Mouse (Mus musculus) forebrain, embryonic 16.5 days (tissue): ENCODE data around the gene Nedd9. TPM values are rescaled to one million over a fixed set of nuclear protein-coding genes. Genes with fewer than 3 reads are reported as not detected.
A peak's percentile ranks its signal among the peaks of the same experiment; 100 is the strongest.

Source experiments
- ATAC-seq: fragments of 200-750 bp; cut with Nextera tagmentation; 2 replicates; pipeline ENCODE4 v1.8.0; 2017; ENCODE audit warnings: mild to moderate bottlenecking, moderate library complexity
- H3K27ac ChIP-seq: fragments of 300-500 bp; sonication (generic); 2 replicates; pipeline ENCODE4 v1.5.1; 2014; ENCODE audit warnings: low read length, control low read depth
- H3K27me3 ChIP-seq: fragments of 300-500 bp; sonication (generic); replicated peaks from 2 replicates; pipeline ENCODE4 v1.6.1; 2014; ENCODE audit warnings: low read length; ENCODE audit not compliant: control insufficient read depth, insufficient read depth
- H3K36me3 ChIP-seq: fragments of 300-500 bp; sonication (generic); 2 replicates; pipeline ENCODE4 v1.6.1; 2014; ENCODE audit not compliant: control insufficient read depth, insufficient read depth
- H3K4me1 ChIP-seq: fragments of 300-500 bp; sonication (generic); replicated peaks from 2 replicates; pipeline ENCODE4 v1.6.1; 2014; ENCODE audit warnings: low read length; ENCODE audit not compliant: control insufficient read depth, insufficient read depth
- H3K4me2 ChIP-seq: fragments of 300-500 bp; sonication (generic); 2 replicates; pipeline ENCODE4 v1.6.1; 2014; ENCODE audit warnings: mild to moderate bottlenecking, low read length, control low read depth
- H3K4me3 ChIP-seq: fragments of 300-500 bp; sonication (generic); replicated peaks from 2 replicates; pipeline ENCODE4 v1.5.1; 2014; ENCODE audit warnings: mild to moderate bottlenecking, low read length, control low read depth
- H3K9ac ChIP-seq: fragments of 300-500 bp; sonication (generic); replicated peaks from 2 replicates; pipeline ENCODE4 v1.6.1; 2014; ENCODE audit warnings: low read depth, low read length, control low read depth
- H3K9me3 ChIP-seq: fragments of 300-500 bp; sonication (generic); 2 replicates; pipeline ENCODE4 v1.6.1; 2016; ENCODE audit warnings: low read length; ENCODE audit not compliant: control insufficient read depth
- WGBS: fragments of 180-500 bp; shearing (Covaris S2); extraction: QIAGEN DNeasy Blood & Tissue Kit; methylation state at CpG from one replicate; pipeline ENCODE4 v1.1.7; 2014; 5-methylcytosine and 5-hydroxymethylcytosine counted together
- polyA plus RNA-seq: library from polyadenylated mRNA; unstranded; fragments of >200 nt; fragmentation: Nextera tagmentation; extraction: Ambion mirVana; gene quantifications from 2 replicates; pipeline ENCODE4 v1.2.1, GENCODE M21; 2015

Nedd9 gene
- polyA plus RNA-seq, 1 experiment from 2014 or later = 23.0 TPM

DNA sequence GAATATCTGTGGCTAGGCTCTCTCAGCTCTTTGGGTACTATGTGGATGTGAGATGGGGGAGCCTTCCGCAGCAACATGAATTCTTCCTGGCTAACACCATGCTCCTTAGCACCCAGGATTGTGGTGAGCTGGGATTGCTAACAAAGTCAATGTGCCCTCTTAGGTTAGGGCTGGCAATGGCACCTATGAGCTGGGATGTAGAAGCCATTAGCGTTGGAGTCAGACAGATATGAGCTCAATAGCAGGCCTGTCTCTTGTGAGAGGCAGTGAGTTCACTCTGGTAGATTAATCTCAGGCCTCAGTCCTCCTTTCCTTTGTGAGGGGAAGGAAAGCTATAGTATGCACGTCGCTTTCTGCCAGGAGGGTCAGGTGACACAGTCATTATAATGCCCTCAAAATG lies 157.1 kb downstream of the Nedd9 start:
- Histone ChIP-seq H3K27ac (no peak overlapping the region), H3K36me3 (no peaks in the 10 kb centered on the region), H3K4me3 (no peak overlapping the region), H3K9me3 (no peaks in the 10 kb centered on the region), H3K27me3 (no peaks in the 10 kb centered on the region), H3K4me1 (peaks cover 21% of the 10 kb centered on the region), H3K4me2 (no peak overlapping the region), H3K9ac (no peak overlapping the region)
- no peak for ATAC-seq
- 82% methylated on average over 4 of the region's 4 CpGs for WGBS

DNA sequence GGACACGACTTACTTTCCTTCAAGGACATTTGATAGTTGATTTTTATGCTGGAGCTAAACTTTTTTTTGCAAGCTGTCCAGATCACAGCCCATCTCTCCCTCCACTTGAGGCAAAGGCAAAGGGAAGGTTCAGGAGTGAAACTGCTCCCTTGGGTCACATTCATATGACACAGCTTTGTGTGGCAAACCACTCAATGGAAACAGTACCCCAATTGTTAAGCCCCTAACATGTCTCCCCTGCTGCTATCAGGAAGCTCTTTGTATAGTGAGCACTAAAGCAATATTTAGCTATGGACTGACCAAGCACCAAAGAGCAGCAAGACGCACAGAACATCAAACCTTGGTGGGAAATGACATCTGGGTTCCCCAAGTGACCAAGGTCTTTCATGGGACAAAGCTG lies 158.7 kb downstream of the Nedd9 start:
- Histone ChIP-seq H3K4me1 (peaks cover 14% of the 10 kb centered on the region), H3K27ac (no peak overlapping the region), H3K36me3 (no peaks in the 10 kb centered on the region), H3K27me3 (no peaks in the 10 kb centered on the region), H3K4me2 (no peak overlapping the region), H3K4me3 (no peak overlapping the region), H3K9ac (no peak overlapping the region), H3K9me3 (no peaks in the 10 kb centered on the region)
- 41% methylated on average over 2 of the region's 2 CpGs for WGBS
- no peak for ATAC-seq

DNA sequence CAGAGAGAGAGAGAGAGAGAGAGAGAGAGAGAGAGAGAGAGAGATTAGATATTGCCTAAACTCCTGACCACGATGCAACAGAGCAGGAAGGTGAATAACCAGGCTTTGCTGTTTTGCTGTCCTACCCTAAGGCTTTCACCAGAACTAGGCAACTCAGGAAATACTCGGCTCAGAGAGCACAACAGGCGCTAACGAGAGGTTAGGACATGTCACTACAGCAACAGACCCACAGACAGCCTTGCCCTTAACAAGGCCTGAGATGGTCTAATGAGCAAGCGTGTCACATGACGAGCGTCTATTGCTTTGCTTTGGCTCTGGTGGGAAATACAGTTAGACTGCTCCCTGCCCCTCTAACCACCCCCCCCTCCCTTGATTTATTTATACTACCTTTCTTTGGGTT lies 159.6 kb downstream of the Nedd9 start:
- whole genome bisulfite sequencing = 22% methylated on average over 7 of the region's 7 CpGs
- peaks cover 14% of the 10 kb centered on the region for H3K4me1 ChIP-seq
- H3K4me2 ChIP-seq = no peak overlapping the region
- H3K9me3 ChIP-seq = no peaks in the 10 kb centered on the region
- peak; percentile 41; the same call in 1 of the 2 replicates for ATAC-seq
- H3K27ac ChIP-seq = no peak overlapping the region
- no peak overlapping the region for H3K4me3 ChIP-seq
- no peaks in the 10 kb centered on the region for H3K27me3 ChIP-seq
- H3K36me3 ChIP-seq = no peaks in the 10 kb centered on the region
- no peak overlapping the region for H3K9ac ChIP-seq

DNA sequence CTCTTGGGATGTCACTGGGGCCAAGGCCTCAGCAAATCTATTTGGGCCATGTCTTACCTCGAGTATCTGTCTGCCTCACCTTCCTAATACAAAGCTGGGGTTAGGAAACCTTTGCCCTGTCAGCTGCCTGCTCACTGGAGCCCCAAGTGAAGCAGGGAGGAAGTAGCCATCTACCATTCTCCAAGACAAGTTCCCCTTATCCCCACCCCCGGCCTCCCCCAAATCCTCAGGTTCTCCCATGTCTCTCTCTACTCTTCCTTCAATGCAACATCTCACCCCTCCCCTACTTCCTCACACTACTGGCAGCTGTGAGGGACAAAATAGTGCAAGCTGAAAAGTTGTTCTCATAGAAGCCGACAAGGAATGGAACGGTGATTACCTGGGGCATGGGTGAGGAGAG lies 161.0 kb downstream of the Nedd9 start:
- Histone ChIP-seq H3K4me3 (no peak overlapping the region), H3K36me3 (no peaks in the 10 kb centered on the region), H3K9ac (no peak overlapping the region), H3K27ac (no peak overlapping the region), H3K4me1 (peaks cover 17% of the 10 kb centered on the region), H3K4me2 (no peak overlapping the region), H3K27me3 (no peaks in the 10 kb centered on the region), H3K9me3 (no peaks in the 10 kb centered on the region)
- 92% methylated on average over 4 of the region's 4 CpGs for WGBS
- no peak for ATAC-seq

DNA sequence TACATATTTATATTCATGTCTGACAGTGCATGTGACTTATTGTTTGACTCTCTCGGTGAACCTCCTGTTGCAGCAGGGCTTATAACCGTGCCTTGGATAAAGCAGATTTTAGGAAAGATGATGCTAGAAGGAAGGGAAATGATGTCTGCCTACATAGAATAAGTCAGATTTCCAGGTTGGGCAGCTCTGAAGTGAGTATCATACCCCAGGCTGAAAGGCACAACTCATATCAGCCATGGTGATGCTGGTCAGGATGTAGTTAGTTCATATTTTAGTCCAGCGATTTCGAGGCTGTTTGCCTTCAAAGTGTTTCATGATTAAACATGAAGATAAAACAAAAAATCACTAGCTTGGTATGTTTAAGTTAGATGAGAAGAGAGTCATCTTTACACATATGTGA lies 161.8 kb downstream of the Nedd9 start:
- Histone ChIP-seq H3K36me3 (no peaks in the 10 kb centered on the region), H3K27ac (no peak overlapping the region), H3K4me1 (peaks cover 19% of the 10 kb centered on the region), H3K4me3 (no peak overlapping the region), H3K9me3 (no peaks in the 10 kb centered on the region), H3K9ac (no peak overlapping the region), H3K27me3 (no peaks in the 10 kb centered on the region), H3K4me2 (no peak overlapping the region)
- 89% methylated on average over 4 of the region's 4 CpGs for WGBS
- no peak for ATAC-seq

DNA sequence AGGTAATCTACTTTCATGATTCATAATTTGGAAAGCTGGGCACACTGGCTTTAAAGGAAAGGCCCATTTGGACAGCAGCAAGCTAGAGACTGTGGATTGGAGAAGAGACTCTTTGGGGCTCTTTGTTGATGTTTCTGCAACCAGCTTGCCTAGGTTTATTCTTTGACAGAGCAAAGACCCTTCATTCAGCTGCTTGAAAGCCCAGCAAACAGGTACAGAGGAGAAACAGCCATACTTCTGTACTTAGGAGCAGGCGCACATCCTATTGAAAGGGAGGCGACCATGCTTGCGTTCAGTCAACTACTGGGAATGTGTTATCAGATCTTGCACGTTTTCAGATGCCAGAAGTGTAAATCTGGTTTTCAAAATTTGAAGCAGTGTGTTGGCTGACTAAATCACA lies 162.5 kb downstream of the Nedd9 start:
- no peaks in the 10 kb centered on the region for H3K36me3 ChIP-seq
- H3K9ac ChIP-seq = no peak overlapping the region
- no peaks in the 10 kb centered on the region for H3K27me3 ChIP-seq
- ATAC-seq = no peak
- WGBS = 78% methylated on average over 4 of the region's 4 CpGs
- no peak overlapping the region for H3K27ac ChIP-seq
- H3K4me1 ChIP-seq = peaks cover 19% of the 10 kb centered on the region
- no peak overlapping the region for H3K4me2 ChIP-seq
- no peak overlapping the region for H3K4me3 ChIP-seq
- H3K9me3 ChIP-seq = no peaks in the 10 kb centered on the region

DNA sequence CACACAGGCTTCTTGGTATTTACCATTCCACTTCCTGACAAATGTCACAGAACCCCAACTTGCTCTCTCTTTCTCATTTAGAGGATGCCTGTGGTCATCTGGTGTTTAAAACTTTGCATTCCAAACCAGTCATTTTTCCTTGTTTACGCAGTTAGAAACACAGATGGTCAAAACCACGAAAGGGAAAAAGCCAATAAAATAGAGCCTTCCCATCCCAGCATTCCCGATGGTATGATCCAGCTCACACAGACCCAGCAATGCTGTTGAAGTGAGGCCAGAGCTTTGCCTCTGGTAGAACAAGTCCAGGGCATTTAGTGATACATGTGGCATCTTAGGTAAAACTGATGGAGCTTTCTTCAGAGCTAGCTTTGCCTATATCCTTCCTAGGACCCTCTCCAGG lies 165.7 kb downstream of the Nedd9 start:
- H3K4me2 ChIP-seq = no peak overlapping the region
- ATAC-seq = no peak
- H3K9ac ChIP-seq = no peak overlapping the region
- WGBS = 65% methylated on average over 3 of the region's 3 CpGs
- H3K27me3 ChIP-seq = no peaks in the 10 kb centered on the region
- peaks cover 8% of the 10 kb centered on the region for H3K36me3 ChIP-seq
- H3K4me3 ChIP-seq = no peak overlapping the region
- H3K4me1 ChIP-seq = peaks cover 8% of the 10 kb centered on the region
- H3K9me3 ChIP-seq = no peaks in the 10 kb centered on the region
- peak overlapping the region; percentile 69 for H3K27ac ChIP-seq

DNA sequence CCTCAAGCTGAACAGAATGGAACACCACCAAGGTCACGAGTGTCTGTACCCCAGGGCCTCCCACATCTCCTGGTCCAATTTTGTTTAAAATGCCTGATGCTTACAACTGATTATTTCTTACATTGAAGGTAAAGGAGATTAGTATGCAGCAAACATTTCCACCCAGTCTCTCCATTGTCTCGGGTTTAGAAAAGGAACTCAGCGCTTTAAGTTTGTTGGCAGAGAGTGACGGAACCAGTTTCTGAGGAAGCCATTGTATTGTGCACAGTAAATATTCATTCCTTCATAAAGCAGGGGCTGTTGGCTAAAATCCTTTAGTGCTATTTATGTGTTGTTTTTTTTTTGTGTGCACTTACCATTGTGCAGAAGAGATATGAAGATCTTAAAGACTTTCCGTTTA lies 166.4 kb downstream of the Nedd9 start:
- Histone ChIP-seq H3K36me3 (peaks cover 15% of the 10 kb centered on the region), H3K4me2 (no peak overlapping the region), H3K4me3 (no peak overlapping the region), H3K27me3 (no peaks in the 10 kb centered on the region), H3K27ac (peak overlapping the region; percentile 49), H3K4me1 (peaks cover 8% of the 10 kb centered on the region), H3K9me3 (no peaks in the 10 kb centered on the region), H3K9ac (no peak overlapping the region)
- 11% methylated on average over 5 of the region's 5 CpGs for WGBS
- ATAC-seq = peak; percentile 31; the same call in 1 of the 2 replicates

DNA sequence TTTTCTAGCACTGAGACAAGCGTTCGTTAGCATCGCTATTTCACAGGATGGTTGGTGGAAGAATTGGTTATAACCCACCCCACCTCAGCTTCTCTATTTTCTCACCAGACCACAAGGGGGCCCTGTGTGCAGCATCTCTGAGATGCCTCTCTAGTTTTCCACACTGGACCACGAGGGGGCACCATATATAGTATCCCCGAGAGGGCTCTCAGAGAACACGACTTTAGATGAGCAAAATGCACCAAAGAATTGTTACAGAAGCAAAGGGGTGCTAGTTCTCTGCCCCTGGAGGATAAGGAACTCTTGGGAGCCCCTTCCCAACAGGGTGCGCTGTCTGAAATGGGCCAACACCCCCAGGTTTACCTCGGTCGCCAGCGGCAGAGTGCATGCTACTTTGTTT lies 184.4 kb downstream of the Nedd9 start:
- no peaks in the 10 kb centered on the region for H3K27me3 ChIP-seq
- WGBS = 61% methylated on average over 10 of the region's 10 CpGs
- no peaks in the 10 kb centered on the region for H3K4me1 ChIP-seq
- ATAC-seq = peak; percentile 33; the same call in 1 of the 2 replicates
- no peaks in the 10 kb centered on the region for H3K36me3 ChIP-seq
- H3K9me3 ChIP-seq = no peaks in the 10 kb centered on the region
- no peak overlapping the region for H3K9ac ChIP-seq
- H3K4me3 ChIP-seq = no peak overlapping the region
- H3K4me2 ChIP-seq = no peak overlapping the region
- no peak overlapping the region for H3K27ac ChIP-seq

DNA sequence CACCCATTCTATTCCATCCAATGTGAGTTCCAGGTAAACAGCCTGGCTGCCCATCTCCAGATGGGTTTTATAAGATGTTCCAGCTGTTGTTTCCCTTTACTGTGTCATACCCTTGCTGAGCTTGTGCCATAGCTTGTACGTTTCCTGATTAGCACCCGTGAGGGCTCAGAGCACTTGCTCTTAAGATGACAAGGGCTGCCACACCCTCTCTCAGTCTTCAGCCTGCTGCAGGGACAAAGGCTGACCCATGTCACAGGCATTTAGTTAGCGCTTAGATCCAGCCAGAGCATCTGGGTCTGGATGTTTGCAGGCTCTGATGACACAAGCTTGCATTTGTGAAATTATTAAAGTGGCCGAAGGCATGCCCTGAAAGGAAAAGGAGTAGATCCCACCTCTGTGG lies 187.1 kb downstream of the Nedd9 start:
- Histone ChIP-seq H3K27ac (no peak overlapping the region), H3K9ac (no peak overlapping the region), H3K27me3 (no peaks in the 10 kb centered on the region), H3K4me3 (no peak overlapping the region), H3K36me3 (no peaks in the 10 kb centered on the region), H3K9me3 (no peaks in the 10 kb centered on the region), H3K4me1 (no peaks in the 10 kb centered on the region), H3K4me2 (no peak overlapping the region)
- ATAC-seq = no peak
- 82% methylated on average over 4 of the region's 4 CpGs for WGBS
